Mouse (Mus musculus): Measurements from ENCODE around the gene Eme1.

DNA sequence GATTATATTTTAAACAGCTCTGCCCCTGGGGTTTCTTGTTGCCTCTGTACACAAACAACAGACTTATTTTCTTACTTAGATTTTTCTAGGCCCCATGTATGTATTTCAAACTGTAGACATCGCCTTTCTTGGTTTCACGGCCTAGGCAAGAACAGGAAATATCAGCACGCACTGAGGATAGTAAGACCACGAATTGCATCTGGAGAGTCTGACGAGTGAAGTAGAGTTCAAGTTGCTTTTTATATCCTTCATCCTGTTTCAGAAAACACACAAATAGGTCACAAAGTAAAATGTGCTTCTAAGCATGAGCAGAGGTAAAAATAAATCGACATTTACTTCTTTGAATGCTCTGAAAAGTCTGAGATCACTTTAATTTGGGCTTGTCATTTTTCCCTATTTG lies 41.7 kb upstream of the Eme1 start:
- TF ChIP-seq HCFC1 (IDR thresholded peaks at IDR 0.05; ENCODE audit: borderline replicate concordance, insufficient read depth, low read length) (no peak), ZNF384 (IDR thresholded peaks at IDR 0.05; ENCODE audit: low read depth, low read length) (no peak), CHD2 (IDR thresholded peaks at IDR 0.05; ENCODE audit: low read depth, low read length) (no peak)
